Mouse (Mus musculus): ENCODE measurements around the gene Bin2. TPM values are rescaled to one million over a fixed set of nuclear protein-coding genes. Genes with fewer than 3 reads are reported as not detected.

Gene Bin2
- polyA plus RNA-seq, 1 experiment from 2014 or later: 2.4 TPM

- Histone ChIP-seq H3K4me3 (ENCODE audit: low read length) (no peak overlapping the region), H3K9ac (ENCODE audit: low read depth, low read length) (no peak overlapping the region), H3K4me1 (ENCODE audit: control insufficient read depth, insufficient read depth, low read length) (peaks cover 8% of the 10 kb centered on the region), H3K27ac (ENCODE audit: low read depth, low read length) (no peak overlapping the region), H3K27me3 (ENCODE audit: control insufficient read depth, insufficient read depth, low read length) (no peaks in the 10 kb centered on the region), H3K9me3 (ENCODE audit: control insufficient read depth, low read length) (peaks cover 11% of the 10 kb centered on the region), H3K4me2 (replicated peaks; ENCODE audit: low read depth, low read length) (peak overlapping the region; percentile 19; the same call in 1 of the 2 replicates), H3K36me3 (ENCODE audit: control insufficient read depth, insufficient read depth, low read length) (no peaks in the 10 kb centered on the region)
- WGBS: 25% methylated on average over 12 of the region's 12 CpGs
- 0 out of 2 replicates have a peak, but pooled peaks have one; percentile 41 for ATAC-seq (ENCODE audit: low FRiP score, low TSS enrichment)
Measured at GRCm38 (mm10) chr15:100686989-100687388, 17.6 kb upstream of the Bin2 start.

- Histone ChIP-seq H3K27me3 (ENCODE audit: control insufficient read depth, insufficient read depth, low read length) (no peaks in the 10 kb centered on the region), H3K4me2 (replicated peaks; ENCODE audit: low read depth, low read length) (no peak overlapping the region), H3K4me3 (ENCODE audit: low read length) (no peak overlapping the region), H3K4me1 (ENCODE audit: control insufficient read depth, insufficient read depth, low read length) (peaks cover 8% of the 10 kb centered on the region), H3K9ac (ENCODE audit: low read depth, low read length) (no peak overlapping the region), H3K36me3 (ENCODE audit: control insufficient read depth, insufficient read depth, low read length) (no peaks in the 10 kb centered on the region), H3K9me3 (ENCODE audit: control insufficient read depth, low read length) (peaks cover 11% of the 10 kb centered on the region), H3K27ac (ENCODE audit: low read depth, low read length) (no peak overlapping the region)
- no peak for ATAC-seq (ENCODE audit: low FRiP score, low TSS enrichment)
- 79% methylated on average over 6 of the region's 6 CpGs for WGBS
Measured at GRCm38 (mm10) chr15:100686434-100686833, 17.1 kb upstream of the Bin2 start.

- Histone ChIP-seq H3K4me3 (ENCODE audit: low read length) (no peak overlapping the region), H3K9ac (ENCODE audit: low read depth, low read length) (no peak overlapping the region), H3K27ac (ENCODE audit: low read depth, low read length) (no peak overlapping the region), H3K4me1 (ENCODE audit: control insufficient read depth, insufficient read depth, low read length) (peaks cover 11% of the 10 kb centered on the region), H3K27me3 (ENCODE audit: control insufficient read depth, insufficient read depth, low read length) (no peaks in the 10 kb centered on the region), H3K4me2 (replicated peaks; ENCODE audit: low read depth, low read length) (no peak overlapping the region), H3K36me3 (ENCODE audit: control insufficient read depth, insufficient read depth, low read length) (no peaks in the 10 kb centered on the region), H3K9me3 (ENCODE audit: control insufficient read depth, low read length) (peaks cover 9% of the 10 kb centered on the region)
- no peak for ATAC-seq (ENCODE audit: low FRiP score, low TSS enrichment)
- WGBS: 92% methylated on average over 8 of the region's 8 CpGs
Measured at GRCm38 (mm10) chr15:100685849-100686248, 16.5 kb upstream of the Bin2 start.

- Histone ChIP-seq H3K4me2 (replicated peaks; ENCODE audit: low read depth, low read length) (no peak overlapping the region), H3K27me3 (ENCODE audit: control insufficient read depth, insufficient read depth, low read length) (no peaks in the 10 kb centered on the region), H3K9ac (ENCODE audit: low read depth, low read length) (no peak overlapping the region), H3K4me3 (ENCODE audit: low read length) (no peak overlapping the region), H3K36me3 (ENCODE audit: control insufficient read depth, insufficient read depth, low read length) (no peaks in the 10 kb centered on the region), H3K27ac (ENCODE audit: low read depth, low read length) (no peak overlapping the region), H3K9me3 (ENCODE audit: control insufficient read depth, low read length) (peaks cover 3% of the 10 kb centered on the region), H3K4me1 (ENCODE audit: control insufficient read depth, insufficient read depth, low read length) (peaks cover 16% of the 10 kb centered on the region)
- no peak for ATAC-seq (ENCODE audit: low FRiP score, low TSS enrichment)
- WGBS: 29% methylated on average over 13 of the region's 13 CpGs
Measured at GRCm38 (mm10) chr15:100685255-100685654, 15.9 kb upstream of the Bin2 start.

GRCm38 (mm10) chr15:100684450-100684849 is 15.1 kb upstream of the Bin2 start:
- H3K4me3 ChIP-seq (ENCODE audit: low read length): no peak overlapping the region
- H3K9ac ChIP-seq (ENCODE audit: low read depth, low read length): no peak overlapping the region
- no peaks in the 10 kb centered on the region for H3K36me3 ChIP-seq (ENCODE audit: control insufficient read depth, insufficient read depth, low read length)
- WGBS: 55% methylated on average over 10 of the region's 10 CpGs
- no peaks in the 10 kb centered on the region for H3K9me3 ChIP-seq (ENCODE audit: control insufficient read depth, low read length)
- H3K4me2 ChIP-seq (replicated peaks; ENCODE audit: low read depth, low read length): no peak overlapping the region
- peaks cover 18% of the 10 kb centered on the region for H3K4me1 ChIP-seq (ENCODE audit: control insufficient read depth, insufficient read depth, low read length)
- ATAC-seq (ENCODE audit: low FRiP score, low TSS enrichment): no peak
- H3K27me3 ChIP-seq (ENCODE audit: control insufficient read depth, insufficient read depth, low read length): no peaks in the 10 kb centered on the region
- H3K27ac ChIP-seq (ENCODE audit: low read depth, low read length): no peak overlapping the region

GRCm38 (mm10) chr15:100683041-100683440 is 13.7 kb upstream of the Bin2 start:
- Histone ChIP-seq H3K9ac (ENCODE audit: low read depth, low read length) (no peak overlapping the region), H3K9me3 (ENCODE audit: control insufficient read depth, low read length) (no peaks in the 10 kb centered on the region), H3K4me3 (ENCODE audit: low read length) (no peak overlapping the region), H3K4me2 (replicated peaks; ENCODE audit: low read depth, low read length) (no peak overlapping the region), H3K4me1 (ENCODE audit: control insufficient read depth, insufficient read depth, low read length) (peaks cover 19% of the 10 kb centered on the region), H3K36me3 (ENCODE audit: control insufficient read depth, insufficient read depth, low read length) (no peaks in the 10 kb centered on the region), H3K27ac (ENCODE audit: low read depth, low read length) (no peak overlapping the region), H3K27me3 (ENCODE audit: control insufficient read depth, insufficient read depth, low read length) (no peaks in the 10 kb centered on the region)
- WGBS: 44% methylated on average over 2 of the region's 2 CpGs
- no peak for ATAC-seq (ENCODE audit: low FRiP score, low TSS enrichment)

- H3K27me3 ChIP-seq (ENCODE audit: control insufficient read depth, insufficient read depth, low read length): no peaks in the 10 kb centered on the region
- H3K27ac ChIP-seq (ENCODE audit: low read depth, low read length): no peak overlapping the region
- H3K36me3 ChIP-seq (ENCODE audit: control insufficient read depth, insufficient read depth, low read length): no peaks in the 10 kb centered on the region
- H3K4me1 ChIP-seq (ENCODE audit: control insufficient read depth, insufficient read depth, low read length): peaks cover 11% of the 10 kb centered on the region; the same call in 1 of the 2 replicates
- no peak for ATAC-seq (ENCODE audit: low FRiP score, low TSS enrichment)
- no peaks in the 10 kb centered on the region for H3K9me3 ChIP-seq (ENCODE audit: control insufficient read depth, low read length)
- H3K9ac ChIP-seq (ENCODE audit: low read depth, low read length): no peak overlapping the region
- no peak overlapping the region for H3K4me3 ChIP-seq (ENCODE audit: low read length)
- no peak overlapping the region for H3K4me2 ChIP-seq (replicated peaks; ENCODE audit: low read depth, low read length)
- 28% methylated on average over 7 of the region's 7 CpGs for WGBS
Measured at GRCm38 (mm10) chr15:100681770-100682169, 12.4 kb upstream of the Bin2 start.

GRCm38 (mm10) chr15:100680381-100680780 is 11.0 kb upstream of the Bin2 start:
- H3K27me3 ChIP-seq (ENCODE audit: control insufficient read depth, insufficient read depth, low read length): no peaks in the 10 kb centered on the region
- H3K4me2 ChIP-seq (replicated peaks; ENCODE audit: low read depth, low read length): no peak overlapping the region
- no peak for ATAC-seq (ENCODE audit: low FRiP score, low TSS enrichment)
- no peak overlapping the region for H3K4me3 ChIP-seq (ENCODE audit: low read length)
- H3K9me3 ChIP-seq (ENCODE audit: control insufficient read depth, low read length): no peaks in the 10 kb centered on the region
- H3K9ac ChIP-seq (ENCODE audit: low read depth, low read length): no peak overlapping the region
- H3K36me3 ChIP-seq (ENCODE audit: control insufficient read depth, insufficient read depth, low read length): no peaks in the 10 kb centered on the region
- no peak overlapping the region for H3K27ac ChIP-seq (ENCODE audit: low read depth, low read length)
- WGBS: 37% methylated on average over 3 of the region's 3 CpGs
- H3K4me1 ChIP-seq (ENCODE audit: control insufficient read depth, insufficient read depth, low read length): peaks cover 11% of the 10 kb centered on the region; the same call in 1 of the 2 replicates

GRCm38 (mm10) chr15:100679005-100679404 is 9.7 kb upstream of the Bin2 start:
- Histone ChIP-seq H3K27ac (ENCODE audit: low read depth, low read length) (peak overlapping the region; percentile 79), H3K9ac (ENCODE audit: low read depth, low read length) (no peak overlapping the region), H3K4me3 (ENCODE audit: low read length) (no peak overlapping the region), H3K36me3 (ENCODE audit: control insufficient read depth, insufficient read depth, low read length) (no peaks in the 10 kb centered on the region), H3K27me3 (ENCODE audit: control insufficient read depth, insufficient read depth, low read length) (no peaks in the 10 kb centered on the region), H3K9me3 (ENCODE audit: control insufficient read depth, low read length) (no peaks in the 10 kb centered on the region), H3K4me2 (replicated peaks; ENCODE audit: low read depth, low read length) (no peak overlapping the region; the same call in 1 of the 2 replicates), H3K4me1 (ENCODE audit: control insufficient read depth, insufficient read depth, low read length) (peaks cover 19% of the 10 kb centered on the region; the same call in 1 of the 2 replicates)
- WGBS: 44% methylated on average over 14 of the region's 14 CpGs
- no peak for ATAC-seq (ENCODE audit: low FRiP score, low TSS enrichment)
